Mouse (Mus musculus) gastrocnemius, adult 18-20 months (tissue): ENCODE data around the gene Zfhx3. TPM values are rescaled to one million over a fixed set of nuclear protein-coding genes. Genes with fewer than 3 reads are reported as not detected.

Source experiments
- DNase-seq: peaks from one replicate; pipeline ENCODE4 v3.0.0; 2021; ENCODE audit warnings: low spot score
- total RNA-seq, 2 experiments: library from RNA; stranded (reverse); gene quantifications; 2 replicates each; pipeline ENCODE4 v1.2.3; 2021

The Zfhx3 gene
- total RNA-seq, 2 experiments from 2014 or later: 16.8 to 19.0 TPM

DNA sequence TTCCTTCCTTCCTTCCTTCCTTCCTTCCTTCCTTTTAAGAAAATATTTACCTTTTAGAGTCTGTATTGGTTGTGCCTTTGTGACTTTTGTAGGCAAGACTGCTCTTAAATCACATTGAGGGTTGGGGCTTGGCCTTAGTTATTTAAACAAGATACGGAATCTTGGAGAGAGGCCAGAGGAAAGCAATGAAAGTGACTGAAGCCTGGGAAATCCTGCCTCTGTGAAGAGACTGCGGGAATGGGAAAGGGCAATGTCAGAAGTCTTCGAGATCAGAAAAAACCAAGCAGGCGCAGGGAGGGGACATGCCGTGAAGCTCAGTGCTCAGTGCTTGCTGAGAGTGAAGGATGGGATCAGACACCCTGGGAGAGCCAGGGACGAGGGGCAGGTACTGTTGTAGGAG, 973.4 kb downstream of the Zfhx3 start:
- no peak for DNase-seq

GRCm38 (mm10) chr8:108920151-108920550, 977.7 kb downstream of the Zfhx3 start:
- DNase-seq: no peak

GRCm38 (mm10) chr8:108923161-108923560, 980.7 kb downstream of the Zfhx3 start:
- DNase-seq: no peak

DNA sequence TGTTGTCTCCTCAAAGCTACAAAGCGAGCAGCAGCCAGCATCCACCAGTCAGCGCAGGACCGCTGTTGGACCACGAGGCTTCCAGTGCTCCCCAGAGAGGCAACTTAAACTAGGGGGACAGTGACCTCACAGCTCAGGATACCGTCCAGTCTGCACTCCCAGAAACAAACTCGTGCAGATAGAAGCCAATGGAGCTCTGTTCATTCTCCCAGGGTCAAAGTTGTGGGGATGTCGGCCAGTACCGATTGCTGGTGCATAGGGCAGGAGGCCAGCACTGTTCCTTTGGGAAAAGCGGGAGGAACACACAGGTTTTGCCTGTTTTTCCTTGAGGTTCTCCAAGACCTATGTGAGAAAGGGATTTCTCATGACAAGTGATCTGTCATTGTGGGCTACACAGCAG, 982.1 kb downstream of the Zfhx3 start:
- DNase-seq: peak; percentile 42

DNA sequence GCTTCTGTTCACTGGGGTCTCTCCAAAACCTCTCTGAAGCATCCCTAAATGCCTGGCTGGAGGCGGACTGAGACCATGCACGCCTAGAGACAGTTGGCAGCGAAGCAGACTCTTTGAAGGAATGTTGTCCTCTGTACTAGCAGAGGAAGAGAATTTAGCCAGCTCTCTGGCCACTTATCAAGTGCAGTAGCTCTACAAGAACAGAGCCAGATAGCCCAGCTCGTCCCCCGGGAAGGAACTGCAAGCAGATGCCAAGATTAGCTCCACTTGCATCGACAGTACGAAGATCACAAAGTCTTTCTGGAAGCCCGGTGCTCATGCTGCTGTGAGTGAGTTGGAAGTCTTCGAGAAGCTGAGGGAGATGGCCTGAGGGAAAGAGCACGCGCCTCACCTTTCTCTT, 983.7 kb downstream of the Zfhx3 start:
- DNase-seq: peak; percentile 76

DNA sequence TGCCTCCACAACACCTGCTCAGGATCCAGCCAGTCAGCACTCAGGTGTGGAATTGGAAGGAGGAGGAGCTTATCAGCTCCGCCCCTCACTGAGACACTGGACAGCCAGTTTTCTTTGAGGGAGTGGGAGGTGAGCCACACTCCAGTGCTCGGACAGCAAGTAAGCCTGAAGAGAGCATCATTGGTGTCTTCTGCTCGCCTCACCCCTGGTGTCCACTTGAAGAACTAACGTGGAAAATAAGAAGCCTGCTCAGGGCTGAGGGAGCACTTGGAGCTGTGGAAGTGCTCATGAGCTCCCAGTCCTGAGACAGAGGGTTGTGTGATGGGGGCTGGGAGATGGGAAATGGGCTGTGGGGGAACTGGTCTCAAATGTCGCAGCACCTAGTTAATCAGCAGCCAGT, 988.2 kb downstream of the Zfhx3 start:
- DNase-seq: no peak

DNA sequence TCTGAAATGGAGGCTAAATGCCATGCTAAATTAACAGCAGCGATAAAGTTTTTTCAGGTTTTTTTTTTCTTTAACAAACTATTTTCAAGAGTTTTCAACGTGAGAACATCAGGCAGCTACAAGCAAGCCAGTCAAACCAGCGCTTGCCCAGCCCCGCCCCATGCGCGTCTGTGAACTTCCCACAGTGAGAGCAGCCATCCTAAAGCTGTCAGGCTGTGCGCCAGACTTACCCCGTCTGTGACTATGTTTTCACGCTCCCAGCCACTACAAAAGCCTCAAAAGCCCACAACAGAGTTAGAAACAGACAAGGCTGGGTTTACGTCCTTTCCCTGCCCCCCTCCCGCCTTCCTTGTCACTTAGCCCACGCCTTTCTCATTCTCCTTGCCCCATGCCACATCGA, 989.4 kb downstream of the Zfhx3 start:
- no peak for DNase-seq

DNA sequence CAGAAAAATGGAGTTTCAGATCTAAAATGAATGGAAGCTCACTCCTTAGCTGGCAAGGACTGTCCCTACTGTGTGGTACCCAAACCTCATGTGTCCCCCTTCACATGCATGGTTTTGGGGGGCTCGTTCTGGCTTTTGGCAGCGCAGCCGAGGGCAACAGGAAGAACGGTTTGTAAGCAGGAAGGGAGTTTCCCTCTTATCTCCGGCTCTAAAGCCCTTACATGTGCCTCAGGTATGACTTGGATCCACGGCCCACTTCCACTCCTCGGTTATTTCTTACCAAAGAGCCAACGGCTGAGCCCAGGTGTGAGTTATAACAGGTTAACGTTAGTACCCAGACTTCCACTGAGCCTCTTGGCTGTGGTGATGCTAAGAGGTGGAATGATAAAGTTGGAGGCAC, 990.3 kb downstream of the Zfhx3 start:
- no peak for DNase-seq

DNA sequence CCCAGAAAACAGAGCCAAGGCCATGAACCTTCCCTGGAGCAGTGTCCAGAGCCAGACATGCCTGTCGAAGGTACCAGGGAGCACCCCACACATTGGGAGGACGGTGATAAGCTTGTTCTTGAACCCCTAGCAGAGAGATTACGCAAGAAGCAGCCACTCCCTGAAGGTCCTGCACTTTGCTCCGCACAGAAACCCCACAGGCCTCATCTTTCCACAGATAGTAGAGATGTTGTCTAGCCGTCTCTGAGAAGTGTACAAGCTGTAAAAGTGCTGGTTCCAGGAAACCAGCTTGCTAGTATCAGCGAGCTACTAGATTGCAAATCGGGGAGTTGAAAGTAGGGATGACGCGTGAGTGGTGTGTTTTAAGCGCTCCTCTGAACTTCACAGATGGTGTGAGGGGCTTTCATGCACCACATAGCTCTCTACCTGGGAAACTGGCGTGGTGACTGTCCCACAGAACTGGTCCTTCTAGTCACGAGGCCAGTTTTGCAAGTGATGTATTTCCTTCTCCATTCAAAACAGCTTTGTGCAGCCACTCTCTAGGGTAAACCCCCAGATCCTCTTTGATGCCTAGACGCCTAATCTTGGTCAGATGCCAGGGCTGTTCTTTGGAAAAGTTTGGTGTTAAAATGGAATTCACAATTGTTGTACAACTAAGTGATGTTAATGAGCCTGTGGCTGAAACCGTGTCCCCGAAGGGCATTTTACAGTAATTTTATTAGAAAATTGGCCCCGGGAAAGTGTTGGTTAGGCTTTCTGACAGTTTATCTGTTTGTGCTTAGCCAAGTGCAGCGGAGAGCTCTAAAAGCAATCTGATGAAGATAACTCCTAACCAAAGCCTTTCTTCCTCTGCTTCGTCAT, 993.6 kb downstream of the Zfhx3 start:
- no peak for DNase-seq

- DNase-seq: no peak
Observed at GRCm38 (mm10) chr8:108936695-108937448, 994.4 kb downstream of the Zfhx3 start.

DNA sequence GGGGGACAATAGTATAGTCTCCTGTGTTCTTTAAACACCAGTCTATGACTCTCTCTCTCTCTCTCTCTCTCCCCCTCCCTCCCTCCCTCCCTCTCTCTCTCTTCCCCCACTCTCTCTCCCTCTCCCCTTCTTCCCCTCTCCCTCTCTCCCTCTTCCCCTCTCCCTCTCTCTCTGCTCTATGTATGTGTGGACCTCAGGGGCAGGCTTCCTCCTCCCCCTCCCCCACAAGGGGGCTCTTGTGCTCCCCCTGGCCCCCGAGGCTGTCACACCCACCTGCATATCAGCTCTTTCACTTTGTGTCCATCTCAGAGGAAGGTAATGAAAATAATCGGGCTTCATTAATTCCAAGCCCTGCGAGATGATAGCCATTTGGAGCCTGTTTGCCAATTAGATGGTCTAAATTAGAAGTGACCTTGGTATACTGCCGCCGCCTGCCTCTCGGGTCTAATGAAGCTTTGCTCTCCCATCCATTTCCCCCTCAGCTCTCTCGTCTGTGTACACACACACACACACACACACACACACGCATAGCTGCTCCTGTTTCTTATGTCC, 995.5 kb downstream of the Zfhx3 start:
- no peak for DNase-seq

- no peak for DNase-seq
Observed at GRCm38 (mm10) chr8:108942686-108943085, 1000.2 kb downstream of the Zfhx3 start.

DNA sequence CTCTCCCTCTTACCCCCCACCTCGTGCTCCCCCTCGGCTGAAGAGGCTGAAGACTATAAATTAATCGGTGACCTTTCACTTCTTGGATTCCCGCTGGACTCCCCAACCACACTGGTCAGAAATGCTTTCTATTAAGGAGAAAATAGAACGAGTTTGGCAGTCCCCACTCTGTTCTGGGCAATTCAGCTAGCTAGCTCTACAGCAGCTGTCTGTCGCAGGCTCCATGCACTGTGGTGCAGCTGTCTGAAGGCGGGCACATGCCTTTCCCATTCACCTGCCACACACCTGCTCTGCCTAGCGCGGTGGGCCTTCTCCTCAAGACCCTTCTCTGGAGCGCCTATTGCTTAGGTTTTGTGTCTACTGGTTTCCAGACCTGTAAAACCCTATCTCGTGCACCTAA, 1000.7 kb downstream of the Zfhx3 start:
- DNase-seq: no peak

GRCm38 (mm10) chr8:108944312-108944711, 1001.9 kb downstream of the Zfhx3 start:
- no peak for DNase-seq

DNA sequence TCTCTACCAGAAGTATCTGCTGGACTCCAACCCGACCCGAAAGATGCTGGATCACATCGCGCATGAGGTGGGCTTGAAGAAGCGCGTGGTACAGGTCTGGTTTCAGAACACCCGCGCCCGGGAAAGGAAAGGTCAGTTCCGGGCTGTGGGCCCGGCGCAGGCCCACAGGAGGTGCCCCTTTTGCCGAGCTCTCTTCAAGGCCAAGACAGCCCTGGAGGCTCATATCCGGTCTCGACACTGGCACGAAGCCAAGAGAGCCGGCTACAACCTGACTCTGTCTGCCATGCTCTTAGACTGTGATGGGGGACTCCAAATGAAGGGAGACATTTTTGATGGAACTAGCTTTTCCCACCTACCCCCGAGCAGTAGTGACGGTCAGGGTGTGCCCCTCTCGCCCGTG, 1007.9 kb downstream of the Zfhx3 start:
- DNase-seq: no peak

DNA sequence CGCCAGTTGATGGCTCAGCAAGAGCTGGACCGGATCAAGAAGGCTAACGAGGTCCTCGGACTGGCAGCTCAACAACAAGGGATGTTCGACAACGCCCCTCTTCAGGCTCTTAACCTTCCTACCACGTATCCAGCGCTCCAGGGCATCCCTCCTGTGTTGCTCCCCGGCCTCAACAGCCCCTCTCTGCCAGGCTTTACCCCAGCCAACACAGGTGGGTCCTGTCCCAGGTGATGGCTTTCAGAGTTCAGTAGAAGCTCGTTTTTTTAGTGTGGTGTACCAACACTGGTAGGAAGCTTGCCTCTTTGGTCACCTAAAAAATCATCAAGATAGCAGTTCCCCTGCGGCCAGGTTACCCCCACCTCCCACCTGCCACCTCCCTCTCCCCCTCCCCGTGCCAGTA, 1009.1 kb downstream of the Zfhx3 start:
- no peak for DNase-seq

DNA sequence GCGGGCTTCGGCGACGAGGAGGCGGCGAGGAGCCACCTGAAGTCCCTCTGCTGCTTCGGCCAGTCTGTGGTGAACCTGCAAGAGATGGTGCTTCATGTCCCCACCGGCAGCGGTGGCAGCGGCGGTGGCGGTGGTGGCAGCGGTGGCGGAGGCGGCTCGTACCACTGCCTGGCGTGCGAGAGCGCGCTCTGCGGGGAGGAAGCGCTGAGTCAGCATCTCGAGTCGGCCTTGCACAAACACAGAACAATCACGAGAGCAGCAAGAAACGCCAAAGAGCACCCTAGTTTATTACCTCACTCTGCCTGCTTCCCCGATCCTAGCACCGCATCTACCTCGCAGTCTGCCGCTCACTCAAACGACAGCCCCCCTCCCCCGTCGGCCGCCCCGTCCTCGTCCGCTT, 1014.0 kb downstream of the Zfhx3 start:
- no peak for DNase-seq

DNA sequence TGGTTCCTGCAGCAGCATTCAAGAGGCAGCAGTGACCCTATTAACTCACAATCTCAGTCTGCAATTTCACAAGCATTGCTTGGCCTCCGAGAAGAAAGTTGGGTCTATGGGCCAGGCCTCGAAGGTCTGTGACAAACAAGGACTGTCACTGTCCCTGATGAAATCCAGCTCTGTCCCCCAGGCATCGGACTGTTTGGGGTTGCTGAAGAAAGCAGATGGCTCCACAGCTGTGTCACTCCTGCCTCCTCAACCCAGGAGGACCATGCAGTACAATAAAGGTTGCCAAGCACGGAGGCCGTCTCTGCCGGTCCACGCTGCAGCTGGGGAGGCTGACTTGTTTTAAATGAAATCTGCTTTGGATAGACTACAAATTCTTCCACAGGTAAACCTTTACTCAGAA, 1020.1 kb downstream of the Zfhx3 start:
- no peak for DNase-seq

DNA sequence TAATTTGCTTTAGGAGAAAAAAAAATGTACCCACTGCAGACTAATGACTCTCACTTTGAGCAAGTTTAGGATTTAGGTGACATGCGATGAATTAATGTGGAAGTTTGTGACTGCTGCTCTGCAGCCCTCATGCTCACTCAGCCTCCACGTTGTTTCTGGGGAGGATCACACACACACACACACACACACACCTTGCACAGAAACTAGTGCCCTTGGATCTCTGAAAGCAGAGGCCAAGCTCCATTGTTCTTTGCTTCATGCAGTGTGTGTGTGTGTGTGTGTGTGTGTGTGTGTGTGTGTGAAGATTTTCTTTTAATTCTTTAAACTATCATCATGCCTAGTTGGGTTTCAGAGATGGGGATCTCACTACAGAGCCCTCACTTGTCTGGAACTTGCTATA, 1020.7 kb downstream of the Zfhx3 start:
- DNase-seq: no peak

DNA sequence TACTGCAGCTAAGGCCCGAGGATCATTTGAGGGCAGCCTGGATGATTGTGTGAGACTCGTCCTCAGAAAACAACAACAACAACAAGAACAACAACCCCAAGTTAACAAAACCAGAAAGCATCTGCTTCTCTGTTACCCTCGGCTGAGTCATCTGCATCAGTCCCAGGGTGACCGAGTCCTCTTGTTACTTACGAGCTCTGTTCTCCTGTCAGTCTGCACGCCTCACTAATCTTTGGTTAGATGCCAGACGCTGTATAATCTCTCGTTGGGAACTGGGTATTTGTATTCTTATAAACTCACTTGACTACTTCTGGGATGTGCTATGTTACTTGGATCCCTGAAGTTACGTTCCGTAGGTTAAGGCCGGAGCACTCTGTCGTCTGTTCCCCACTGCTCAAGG, 1023.6 kb downstream of the Zfhx3 start:
- DNase-seq: no peak

- no peak for DNase-seq
Observed at GRCm38 (mm10) chr8:108973639-108974325, 1031.3 kb downstream of the Zfhx3 start.
